Mouse (Mus musculus): ENCODE measurements around the gene Noa1.

The Noa1 gene

DNA sequence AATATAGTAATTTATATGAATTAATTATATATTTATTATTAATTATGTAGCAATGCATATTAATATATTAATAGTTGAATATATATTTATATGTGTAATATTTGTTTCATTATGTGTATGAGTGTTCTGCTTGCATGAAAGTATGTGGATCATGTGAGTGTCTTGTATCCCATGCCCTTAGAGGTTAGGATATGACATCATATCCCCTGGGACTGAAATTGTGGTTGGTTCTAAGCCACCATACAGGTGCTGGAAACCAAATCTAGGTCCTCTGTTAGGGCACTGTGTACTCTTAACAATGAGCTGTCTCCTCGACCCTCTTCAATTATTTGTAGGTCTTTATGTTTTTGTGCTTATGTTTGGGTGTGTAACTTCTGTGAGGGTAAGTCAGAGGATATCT, 56.7 kb downstream of the Noa1 start:
- DNase-seq (ENCODE audit: low spot score in 2 of 2): no peak

DNA sequence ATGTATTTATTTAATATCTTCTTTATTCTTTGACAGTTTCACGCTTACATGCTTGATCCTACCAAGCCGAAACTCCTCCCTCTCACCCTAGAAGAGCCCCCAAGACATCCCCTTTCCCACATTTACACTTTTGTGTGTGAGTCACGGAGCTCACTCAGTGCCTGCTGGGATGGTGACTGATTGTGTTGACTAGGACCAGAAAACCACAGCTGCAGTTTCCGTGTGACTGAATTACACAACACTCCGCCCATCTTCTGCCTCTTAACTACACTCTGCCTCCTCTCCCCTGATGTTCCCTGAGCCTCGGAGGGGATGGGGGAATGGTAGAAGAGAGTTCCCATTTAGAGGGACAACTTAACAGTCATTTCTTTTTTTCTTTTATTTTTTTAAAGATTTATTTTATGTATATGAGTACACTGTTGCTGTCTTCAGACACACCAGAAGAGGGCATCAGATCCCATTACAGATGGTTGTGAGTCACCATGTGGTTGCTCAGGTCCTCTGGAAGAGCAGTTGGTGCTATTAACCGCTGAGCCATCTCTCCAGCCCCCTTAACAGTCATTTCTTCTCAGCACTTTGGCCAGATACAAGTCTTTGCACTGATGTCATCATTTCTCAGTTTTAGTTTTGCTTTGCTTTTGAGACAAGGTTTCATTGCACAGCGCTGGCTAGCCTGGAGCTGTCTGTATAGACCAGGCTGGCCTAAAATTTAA, 57.6 kb downstream of the Noa1 start:
- DNase-seq (ENCODE audit: low spot score in 2 of 2): no peak

DNA sequence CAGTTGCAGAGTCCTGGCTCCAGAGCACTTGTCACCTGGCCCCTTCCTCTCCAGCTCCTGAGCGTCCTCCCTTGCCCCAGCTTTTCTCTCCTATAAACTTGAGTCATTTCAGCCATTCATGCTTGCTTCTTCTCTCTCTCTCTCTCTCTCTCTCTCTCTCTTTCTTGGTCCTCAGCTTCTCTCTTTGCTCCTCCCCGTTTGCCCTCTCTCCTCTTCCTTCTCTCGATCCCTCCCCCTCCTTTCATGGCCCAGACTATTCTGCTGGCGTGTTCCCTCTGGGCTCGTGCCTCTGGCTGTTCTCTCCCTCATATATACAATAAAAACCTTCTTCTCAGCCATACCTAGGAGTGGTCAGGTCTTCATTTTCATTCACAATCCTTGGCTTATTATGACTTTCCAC, 58.2 kb downstream of the Noa1 start:
- DNase-seq (ENCODE audit: low spot score in 2 of 2): no peak

DNA sequence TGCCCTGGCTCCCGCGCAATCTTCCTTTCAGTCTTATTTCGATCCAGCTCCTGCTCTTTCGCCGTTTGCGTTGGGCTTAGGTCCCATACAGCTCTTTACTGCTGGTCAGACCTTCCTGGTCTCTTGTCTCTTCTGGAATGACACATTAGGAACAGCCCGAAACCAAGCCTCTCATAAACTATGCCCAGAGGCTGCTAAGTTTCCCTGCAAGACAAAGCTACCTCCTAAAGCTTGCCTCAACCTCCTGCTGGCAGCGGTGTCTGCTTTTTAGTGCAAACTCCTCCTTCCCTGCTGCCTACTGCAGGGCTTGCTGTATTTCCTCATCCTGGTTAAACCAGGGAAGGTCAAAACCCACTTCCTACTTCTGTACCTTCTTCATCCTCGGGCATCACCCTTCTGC, 59.8 kb downstream of the Noa1 start:
- no peak for DNase-seq (ENCODE audit: low spot score in 2 of 2)

DNA sequence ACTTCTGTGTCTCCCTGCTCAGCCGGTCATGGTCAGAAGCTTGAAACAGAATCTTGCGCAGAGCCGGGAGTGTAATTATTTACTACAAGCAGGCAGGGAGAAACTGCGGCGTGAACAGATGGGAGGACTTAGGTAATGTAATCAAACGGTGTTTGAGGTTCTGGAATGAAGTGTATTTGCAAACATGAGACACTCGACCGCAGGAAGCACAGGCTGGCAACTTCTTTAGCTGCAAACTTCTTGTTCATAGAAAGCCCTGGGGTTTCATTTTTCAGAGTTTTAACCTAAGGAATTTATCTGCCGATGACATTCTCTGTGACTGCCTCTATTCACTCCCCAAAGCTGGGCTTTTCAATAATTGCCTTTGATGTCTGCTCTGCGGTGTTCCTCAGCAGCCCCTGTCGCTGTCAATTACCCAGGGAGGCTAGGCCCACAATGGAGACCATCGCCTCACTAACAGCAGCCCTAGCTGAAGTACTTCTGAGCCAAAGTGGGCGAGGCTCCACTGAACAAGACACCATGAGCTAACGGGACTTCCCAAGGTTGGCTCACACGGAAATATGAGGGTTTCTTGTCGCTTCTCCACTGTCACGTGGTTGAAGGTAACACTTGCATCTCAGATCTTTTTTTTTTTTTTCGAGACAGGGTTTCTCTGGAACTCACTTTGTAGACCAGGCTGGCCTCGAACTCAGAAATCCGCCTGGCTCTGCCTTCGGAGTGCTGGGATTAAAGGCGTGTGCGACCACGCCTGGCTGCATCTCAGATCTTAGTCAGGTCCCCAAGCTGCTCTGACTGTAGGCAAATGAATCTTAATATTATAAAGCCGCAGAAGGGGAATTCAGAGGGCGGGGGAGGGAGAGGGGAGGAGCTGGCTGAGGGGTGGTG, 63.9 kb downstream of the Noa1 start:
- no peak for DNase-seq (ENCODE audit: low spot score in 2 of 2)

DNA sequence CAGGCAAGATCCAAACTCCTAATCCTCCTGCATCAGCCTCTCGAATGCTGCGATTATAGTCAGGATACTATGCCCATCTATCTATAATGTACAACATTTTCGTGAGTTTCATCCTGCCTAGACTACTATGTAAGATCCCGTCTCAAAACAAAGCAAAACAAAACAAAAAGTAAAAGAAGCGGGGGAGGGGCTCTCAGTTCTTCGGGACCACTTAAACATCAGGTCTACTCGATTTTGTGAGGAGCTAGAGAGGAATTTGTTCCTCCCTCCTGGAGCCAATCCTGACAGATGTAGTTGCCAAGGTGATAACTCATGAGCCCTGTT, 64.5 kb downstream of the Noa1 start:
- DNase-seq (ENCODE audit: low spot score in 2 of 2): no peak

DNA sequence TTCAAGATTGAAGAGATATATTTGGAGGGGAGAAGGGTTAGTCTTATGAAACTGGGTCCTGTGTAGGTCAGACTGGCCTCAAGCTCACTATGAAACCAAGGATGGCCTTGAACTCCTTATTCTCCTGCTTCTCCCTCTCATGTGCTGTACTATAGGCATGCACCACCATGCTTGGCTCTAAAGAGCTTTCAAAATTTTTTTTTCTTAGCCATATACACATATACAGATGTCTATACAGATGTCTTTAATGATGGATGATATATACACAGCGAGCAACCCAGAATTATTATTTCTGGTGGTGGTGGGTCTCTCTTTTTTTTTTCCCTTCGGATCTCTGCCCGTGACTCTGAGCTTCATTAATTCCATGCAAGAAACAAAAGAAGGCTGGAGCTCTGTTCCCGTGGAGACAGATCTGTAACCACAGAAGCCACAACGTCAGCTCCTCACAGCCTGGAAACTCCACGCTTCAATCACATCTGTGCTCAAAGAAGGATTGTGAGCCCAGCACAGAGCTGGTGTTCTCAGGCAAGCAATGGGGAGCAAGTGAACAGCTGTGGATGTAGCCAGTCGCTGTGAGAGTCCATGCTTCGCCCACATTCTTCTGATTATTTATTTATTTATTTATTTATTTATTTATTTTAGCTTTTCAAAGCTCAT, 65.4 kb downstream of the Noa1 start:
- no peak for DNase-seq (ENCODE audit: low spot score in 2 of 2)
